Mouse (Mus musculus): Measurements from ENCODE around the gene Gm20696.

Gene Gm20696

DNA sequence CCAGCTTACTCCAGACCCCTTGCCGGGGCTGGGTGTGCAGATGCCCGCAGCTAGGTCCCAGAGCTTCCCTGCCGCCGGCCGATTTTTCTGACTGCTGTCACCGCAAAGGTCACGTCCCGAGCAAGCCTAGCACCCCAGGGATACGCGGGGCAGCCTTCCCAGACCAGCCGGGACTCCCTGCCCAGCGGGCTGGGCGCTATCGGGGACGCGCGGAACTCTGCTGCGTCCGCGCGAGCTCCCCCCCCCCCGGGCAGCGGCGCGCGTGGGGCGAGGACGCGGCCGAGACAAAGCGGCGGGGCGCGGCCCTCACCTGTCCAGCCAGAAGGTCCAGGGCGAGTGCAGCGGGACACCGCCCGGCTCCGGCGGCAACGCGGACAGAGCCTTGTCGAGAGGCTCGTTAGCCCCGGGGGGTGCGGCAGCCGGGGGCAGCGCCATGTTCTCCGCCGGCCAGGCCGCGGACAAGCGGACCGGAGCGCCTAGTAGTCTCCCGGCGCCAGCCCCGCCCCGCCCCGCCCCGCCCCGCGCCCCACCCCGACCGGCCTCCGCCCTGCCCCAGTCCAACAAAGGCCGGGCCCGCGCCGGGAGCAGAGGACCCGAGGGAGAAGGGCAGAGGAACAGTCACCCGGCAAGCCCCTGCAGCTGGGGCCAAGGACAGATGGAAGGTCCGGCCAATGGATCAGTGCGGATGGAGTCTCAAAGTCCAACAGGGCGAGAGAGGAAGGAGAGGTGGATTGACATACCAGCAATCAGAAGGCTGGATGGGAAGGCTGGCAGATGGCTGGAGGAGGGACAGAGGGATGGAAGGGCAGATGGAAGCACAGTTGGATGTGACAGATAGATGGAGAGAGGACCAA is at the start of gene Gm20696, which contains the start of gene Eif4e3:
Gene Gm20696, minus strand, starts transcription at position 480 of the 854 bp plus-strand sequence.
Gene Eif4e3, minus strand, starts transcription at position 454 of the 854 bp plus-strand sequence.
- DNase-seq, result peak; percentile 87

DNA sequence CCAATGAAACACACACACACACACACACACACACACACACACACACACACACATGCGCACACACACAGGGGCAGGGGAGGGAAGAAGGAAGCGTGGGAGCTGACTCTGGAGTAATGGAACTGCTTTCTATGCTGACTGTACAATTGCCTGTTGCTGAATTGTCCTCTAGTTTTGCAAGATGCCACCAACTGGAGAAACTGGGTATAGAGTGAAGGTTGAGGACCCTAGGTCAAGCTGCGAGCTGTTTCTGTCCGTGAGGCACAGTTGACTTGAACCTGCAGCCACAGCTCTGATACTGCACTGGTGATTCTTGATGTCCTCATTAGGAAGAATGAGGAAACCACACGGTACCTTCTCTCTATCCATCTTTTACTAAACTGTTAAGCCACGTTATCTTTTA is 49.3 kb upstream of the Gm20696 start:
- DNase-seq, result no peak

DNA sequence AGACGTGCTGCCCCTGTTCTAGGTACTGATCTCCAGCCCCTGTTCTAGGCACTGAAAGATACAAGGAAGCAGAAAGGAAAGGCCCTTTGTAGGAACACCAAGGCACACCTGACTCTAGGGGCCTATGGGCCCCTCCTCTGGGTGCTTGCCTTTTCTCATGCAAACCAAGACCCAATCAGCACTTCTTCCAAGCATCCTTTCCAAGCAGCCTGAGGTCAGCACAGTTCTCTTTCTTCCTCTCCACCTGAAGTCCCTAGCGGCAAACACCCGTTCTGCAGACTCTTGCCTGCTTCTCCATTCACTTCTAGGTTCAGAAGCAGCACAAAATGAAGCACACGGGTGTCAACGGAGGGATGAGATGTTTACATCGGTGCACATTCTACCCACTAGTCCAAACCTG is 48.6 kb upstream of the Gm20696 start:
- DNase-seq, result no peak

DNA sequence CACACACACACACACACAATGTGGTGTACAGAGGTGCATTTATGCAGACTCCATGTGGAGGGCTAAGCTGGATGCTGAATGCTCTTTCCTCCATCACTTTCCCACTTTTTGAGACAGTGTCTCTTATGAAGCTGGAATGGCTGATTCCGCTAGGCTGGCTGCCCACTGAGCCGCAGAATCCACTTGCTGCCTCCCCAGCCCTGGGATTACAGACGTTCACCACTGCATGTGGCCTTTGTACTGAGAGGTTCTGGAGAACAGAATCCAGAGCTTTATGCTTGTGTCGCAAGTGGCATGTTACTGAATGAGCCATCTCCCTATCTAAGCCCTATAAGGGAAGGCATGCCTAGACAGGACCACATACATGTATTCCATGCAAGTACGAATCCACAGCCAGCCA is 46.7 kb upstream of the Gm20696 start:
- DNase-seq, result no peak

GRCm38 (mm10) chr6:99711576-99712101 is 45.0 kb upstream of the Gm20696 start:
- no peak for DNase-seq

- DNase-seq, result no peak
Observed at GRCm38 (mm10) chr6:99700484-99700883, 33.9 kb upstream of the Gm20696 start.

DNA sequence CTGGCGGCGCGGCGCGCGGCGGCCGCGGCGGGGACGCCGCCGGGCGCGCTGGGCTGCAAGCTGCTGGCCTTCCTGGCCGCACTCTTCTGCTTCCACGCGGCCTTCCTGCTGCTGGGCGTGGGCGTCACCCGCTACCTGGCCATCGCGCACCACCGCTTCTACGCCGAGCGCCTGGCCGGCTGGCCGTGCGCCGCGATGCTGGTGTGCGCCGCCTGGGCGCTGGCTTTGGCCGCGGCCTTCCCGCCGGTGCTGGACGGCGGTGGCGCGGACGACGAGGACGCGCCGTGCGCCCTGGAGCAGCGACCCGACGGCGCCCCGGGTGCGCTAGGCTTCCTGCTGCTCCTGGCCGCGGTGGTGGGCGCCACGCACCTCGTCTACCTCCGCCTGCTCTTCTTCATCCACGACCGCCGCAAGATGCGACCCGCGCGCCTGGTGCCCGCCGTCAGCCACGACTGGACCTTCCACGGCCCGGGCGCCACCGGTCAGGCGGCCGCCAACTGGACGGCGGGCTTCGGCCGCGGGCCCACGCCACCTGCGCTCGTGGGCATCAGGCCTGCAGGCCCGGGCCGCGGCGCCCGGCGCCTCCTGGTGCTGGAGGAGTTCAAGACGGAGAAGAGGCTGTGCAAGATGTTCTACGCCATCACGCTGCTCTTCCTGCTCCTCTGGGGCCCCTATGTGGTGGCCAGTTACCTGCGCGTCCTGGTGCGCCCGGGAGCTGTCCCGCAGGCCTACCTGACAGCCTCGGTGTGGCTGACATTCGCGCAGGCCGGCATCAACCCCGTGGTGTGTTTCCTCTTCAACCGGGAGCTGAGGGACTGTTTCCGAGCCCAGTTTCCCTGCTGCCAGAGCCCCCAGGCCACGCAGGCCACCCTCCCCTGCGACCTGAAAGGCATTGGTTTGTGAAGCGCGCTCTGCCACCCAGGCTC is 26.6 kb upstream of the Gm20696 start:
- peak; percentile 50 for DNase-seq

GRCm38 (mm10) chr6:99692206-99692915 is 25.8 kb upstream of the Gm20696 start, which contains the start of gene Gpr27:
Gene Gpr27, plus strand, starts transcription at chr6:99692679.
- DNase-seq, result peak; percentile 49

- DNase-seq, result no peak
Observed at GRCm38 (mm10) chr6:99691666-99692205, 25.1 kb upstream of the Gm20696 start.

DNA sequence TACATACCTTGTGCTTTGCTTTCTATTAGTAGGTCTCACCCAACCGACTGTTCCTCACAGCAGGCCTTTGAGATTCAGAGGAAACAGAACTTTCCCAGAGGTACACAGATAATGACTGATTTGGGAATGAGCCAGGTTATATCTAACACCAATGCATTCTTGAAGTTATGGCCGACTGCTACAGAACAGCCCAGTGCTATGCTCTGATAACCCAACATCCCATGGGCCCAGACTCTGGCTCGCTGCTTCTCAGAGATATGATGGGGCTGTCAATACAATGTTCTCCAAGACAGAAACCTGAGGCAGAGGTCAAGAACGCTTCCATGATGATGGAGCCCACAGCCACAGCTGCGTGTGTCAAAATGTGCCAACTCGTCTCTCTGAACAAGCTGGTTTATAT is 21.9 kb upstream of the Gm20696 start:
- DNase-seq, result no peak

DNA sequence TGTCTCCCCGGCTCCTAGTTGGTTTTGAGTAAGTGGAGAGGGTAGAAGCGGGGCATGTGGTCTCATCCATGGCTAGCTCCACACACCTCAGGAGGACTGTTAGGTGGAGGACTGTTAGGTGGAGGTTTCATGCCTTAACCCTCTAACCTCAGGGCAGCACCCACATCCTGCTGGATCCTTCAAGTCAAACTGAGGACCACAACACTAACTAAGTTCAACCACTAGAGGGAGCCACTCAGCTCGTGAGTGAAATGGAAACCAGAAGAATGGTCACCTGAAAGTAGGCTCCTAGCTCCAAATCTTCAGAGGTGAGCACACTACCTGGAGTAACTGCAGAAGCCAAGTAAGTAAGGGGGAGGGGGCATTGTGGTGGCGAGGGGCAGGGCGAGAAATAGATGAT is 18.3 kb upstream of the Gm20696 start:
- DNase-seq, result no peak

GRCm38 (mm10) chr6:99683974-99684373 is 17.4 kb upstream of the Gm20696 start:
- no peak for DNase-seq

GRCm38 (mm10) chr6:99678108-99678507 is 11.5 kb upstream of the Gm20696 start:
- no peak for DNase-seq

DNA sequence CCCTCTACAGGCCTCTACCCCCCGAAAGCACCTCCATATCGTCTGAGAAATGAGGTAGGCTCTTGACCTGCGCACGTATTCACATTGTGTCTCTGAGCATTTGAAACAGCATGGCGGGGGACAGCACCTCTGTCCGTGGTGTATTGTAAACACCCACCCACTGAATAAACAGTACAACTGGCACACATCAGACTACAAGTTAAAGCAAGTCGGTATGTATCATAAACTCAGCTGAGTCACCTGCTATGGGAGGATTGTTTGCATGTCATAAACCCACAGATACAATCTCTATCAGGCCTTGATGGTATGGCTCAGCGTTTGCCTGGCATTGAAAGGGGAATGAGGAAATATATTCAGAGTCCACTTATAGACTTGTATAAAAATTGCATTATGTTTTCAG is 10.7 kb upstream of the Gm20696 start:
- no peak for DNase-seq

DNA sequence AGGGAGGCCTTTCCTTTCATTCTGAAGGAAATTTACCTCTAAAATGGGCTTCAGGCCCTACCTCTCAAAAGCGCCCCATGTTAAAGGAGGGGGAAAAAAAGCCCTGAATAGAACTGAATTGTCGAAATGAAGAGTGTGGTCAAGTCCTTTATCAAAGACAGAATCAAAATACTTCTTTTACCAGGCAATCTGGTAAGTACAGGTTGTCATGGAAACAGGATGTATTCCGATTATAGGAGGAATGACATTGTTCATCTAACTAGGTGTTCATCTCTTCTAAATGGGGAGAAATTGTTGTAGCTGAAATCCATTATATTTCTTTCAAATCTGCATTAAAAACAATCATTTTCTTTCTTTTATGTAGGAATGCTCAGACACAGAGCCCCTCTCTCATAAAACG is 7.9 kb upstream of the Gm20696 start:
- DNase-seq, result no peak

- no peak for DNase-seq
Observed at GRCm38 (mm10) chr6:99671768-99672167, 5.2 kb upstream of the Gm20696 start.

DNA sequence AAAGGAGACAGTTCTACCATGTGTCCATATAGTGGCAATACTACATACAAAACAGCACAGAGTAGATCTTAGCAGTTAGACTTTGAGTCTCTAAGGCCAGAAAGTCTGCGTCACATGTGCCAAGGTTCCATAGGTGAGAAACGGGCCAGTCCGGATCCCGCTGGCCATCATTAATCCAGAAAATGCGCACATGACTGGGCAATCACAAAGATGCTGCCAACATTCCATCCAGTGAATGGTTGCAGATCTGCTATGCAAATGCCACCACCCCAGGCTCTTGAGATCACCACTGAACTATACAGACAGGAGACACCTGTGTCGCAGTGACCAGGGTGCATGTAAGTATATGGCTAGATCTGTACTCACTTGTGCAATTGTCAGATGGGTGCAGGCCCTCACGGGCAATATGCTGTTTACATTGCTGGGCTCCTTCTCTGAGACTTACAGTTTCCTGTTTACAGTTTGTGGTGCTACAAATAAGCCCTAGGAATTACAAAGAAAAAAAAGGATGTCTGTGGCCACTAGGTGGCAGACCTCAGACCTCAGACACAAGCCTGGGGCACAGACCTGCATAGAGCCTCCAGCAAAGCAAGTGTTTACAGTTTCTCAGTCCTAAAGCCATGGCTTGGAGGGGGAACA is 4.0 kb upstream of the Gm20696 start:
- DNase-seq, result peak; percentile 71

DNA sequence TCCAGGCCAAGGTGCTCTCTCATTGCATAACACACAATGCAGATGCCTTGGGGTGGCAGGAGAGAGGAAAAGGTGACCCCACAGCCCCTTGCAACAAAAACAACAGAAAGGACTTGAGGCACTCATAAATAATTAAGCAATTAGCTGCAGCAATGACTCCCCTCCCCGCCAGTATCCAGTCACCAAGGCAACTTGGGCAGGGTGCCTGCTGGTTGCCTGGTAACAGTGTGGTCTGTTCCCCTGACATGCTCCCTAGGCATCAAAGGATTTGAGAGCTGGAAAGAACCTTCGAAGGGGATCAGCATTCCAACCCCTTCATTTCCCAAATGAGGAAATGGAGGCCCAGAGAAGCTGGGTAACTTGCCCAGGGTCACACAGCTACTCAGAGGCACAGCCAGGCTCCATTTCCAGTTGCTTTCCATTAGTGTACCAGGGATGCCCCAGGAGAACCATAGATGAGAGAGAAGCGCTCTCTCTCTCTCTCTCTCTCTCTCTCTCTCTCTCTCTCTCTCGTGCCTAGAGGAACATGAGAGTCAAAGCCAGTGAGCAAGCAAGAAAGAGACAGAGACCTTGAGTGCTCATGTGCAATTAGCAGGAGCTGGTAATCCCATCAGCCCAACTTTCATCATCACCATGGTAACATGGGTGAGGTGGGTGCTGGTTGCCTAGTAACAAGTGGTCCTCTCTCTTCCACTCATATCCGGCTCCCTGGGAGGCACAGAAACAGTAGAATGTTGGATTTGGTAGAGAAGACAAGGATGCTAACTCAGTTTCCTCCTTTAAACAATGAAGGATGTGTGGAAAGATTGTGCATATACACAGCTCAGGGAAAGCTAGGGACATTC is 3.1 kb upstream of the Gm20696 start:
- DNase-seq, result no peak

DNA sequence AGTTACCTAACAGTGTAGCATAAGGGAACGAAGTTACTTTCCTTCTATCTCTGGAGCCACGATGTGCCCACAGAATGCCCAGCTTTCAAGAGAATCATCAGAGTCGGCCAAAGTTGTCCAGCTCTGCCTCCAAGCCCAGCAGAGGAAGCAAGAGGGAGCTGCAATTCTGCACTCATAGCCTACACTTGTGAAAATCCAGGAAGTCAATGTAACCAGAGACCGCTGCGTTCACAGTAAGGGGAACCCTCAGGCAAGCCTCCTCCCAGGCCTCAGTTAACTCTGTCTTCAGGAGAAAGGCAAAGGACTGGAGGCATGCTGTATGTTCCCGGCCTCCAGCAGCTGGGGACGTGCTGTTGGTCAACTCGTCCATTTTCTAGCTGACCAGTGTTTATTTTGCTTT is 693 bp upstream of the Gm20696 start:
- DNase-seq, result no peak

DNA sequence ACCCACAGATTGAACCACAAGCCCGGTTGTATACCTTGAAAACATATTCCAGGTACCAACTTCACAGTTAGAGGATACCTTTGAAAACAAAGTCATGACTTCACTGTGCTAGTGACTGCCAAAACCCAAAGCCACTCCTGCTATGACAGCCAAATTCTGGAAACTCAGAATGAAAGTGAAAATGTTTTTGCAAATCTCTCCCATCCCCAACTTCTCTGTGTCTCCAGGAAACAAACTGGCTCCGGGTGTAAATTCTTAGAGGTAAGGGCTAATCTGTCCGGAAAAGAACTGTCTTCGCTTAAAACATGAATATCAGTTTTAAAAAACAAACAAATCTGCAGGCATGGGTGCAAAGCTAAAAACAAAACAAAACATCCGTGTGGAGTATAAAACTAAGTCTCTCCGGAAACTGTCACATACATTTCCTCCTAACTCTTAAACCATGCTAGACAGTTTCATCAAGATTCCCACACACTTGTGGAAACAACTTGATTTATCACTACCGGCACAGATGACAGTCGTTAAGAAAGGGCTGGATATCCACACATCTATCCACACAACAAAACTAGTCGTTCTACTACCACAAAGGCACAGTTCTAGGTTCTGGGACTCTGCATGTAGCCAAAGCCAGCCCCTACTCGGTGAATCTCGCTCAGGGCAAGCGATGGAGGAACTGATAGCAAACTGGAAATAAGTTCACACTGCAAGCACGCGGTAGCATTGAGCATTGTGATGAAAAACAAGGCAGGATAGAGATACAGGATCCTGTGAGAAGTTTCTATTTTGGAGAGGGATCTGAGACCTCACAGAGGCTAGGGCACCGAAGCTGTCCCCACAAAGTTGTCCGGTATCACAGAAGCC is 910 bp downstream of the Gm20696 start:
- no peak for DNase-seq

Measured in cerebellum, adult 8-10 months (tissue).